Mouse (Mus musculus) T-helper 2 cell (primary cell): ENCODE data around the gene Muc5b.

Experiments used
- in situ Hi-C: fragments of 300-600 bp; cut with MboI, MseI; formaldehyde crosslinking; loops from one replicate; pipeline ENCODE4 v1.15.1; 2025; ENCODE audit warnings: high pct_unique_total_duplicates

The Muc5b gene

GRCm38 (mm10) chr7:141902269-141902729 lies 63.4 kb downstream of the Muc5b start:
- in situ Hi-C loops = loop anchor here (5.0 kb wide), 1 partner anchor 955 kb away; no protein-coding TSS in a partner anchor

GRCm38 (mm10) chr7:141902791-141903190 lies 63.9 kb downstream of the Muc5b start:
- in situ Hi-C loops = loop anchor here (5.0 kb wide), 1 partner anchor 955 kb away; no protein-coding TSS in a partner anchor

- in situ Hi-C loops = no loop called here
These were observed 69.7 kb downstream of the Muc5b start for GRCm38 (mm10) chr7:141908591-141908990.

- in situ Hi-C loops = no loop called here
These were observed 72.4 kb downstream of the Muc5b start for GRCm38 (mm10) chr7:141911305-141911704.

- in situ Hi-C loops = no loop called here
These were observed 79.5 kb downstream of the Muc5b start, which contains the start of gene Tollip for GRCm38 (mm10) chr7:141918407-141918806. TSS of gene Tollip (minus strand) at chr7:141918507.
